Mouse (Mus musculus) gastrocnemius, postnatal 14 days (tissue): ENCODE data around the gene Dbnl. TPM values are rescaled to one million over a fixed set of nuclear protein-coding genes. Genes with fewer than 3 reads are reported as not detected.
A peak's percentile ranks its signal among the peaks of the same experiment; 100 is the strongest.

Experiments used
- DNase-seq: peaks from one replicate; pipeline ENCODE4 v3.0.0; 2021; ENCODE audit warnings: mixed read lengths
- intact Hi-C: fragments of 180-260 bp; cut with DNase I; formaldehyde crosslinking; loops from one replicate; pipeline ENCODE4 v1.15.1; 2025; ENCODE audit warnings: low total_unique reads
- total RNA-seq, 2 experiments: library from RNA; stranded (reverse); gene quantifications; 2 replicates each; pipeline ENCODE4 v1.2.3; 2021

Gene Dbnl
- total RNA-seq, 2 experiments from 2014 or later, result 18.7 to 21.6 TPM

DNA sequence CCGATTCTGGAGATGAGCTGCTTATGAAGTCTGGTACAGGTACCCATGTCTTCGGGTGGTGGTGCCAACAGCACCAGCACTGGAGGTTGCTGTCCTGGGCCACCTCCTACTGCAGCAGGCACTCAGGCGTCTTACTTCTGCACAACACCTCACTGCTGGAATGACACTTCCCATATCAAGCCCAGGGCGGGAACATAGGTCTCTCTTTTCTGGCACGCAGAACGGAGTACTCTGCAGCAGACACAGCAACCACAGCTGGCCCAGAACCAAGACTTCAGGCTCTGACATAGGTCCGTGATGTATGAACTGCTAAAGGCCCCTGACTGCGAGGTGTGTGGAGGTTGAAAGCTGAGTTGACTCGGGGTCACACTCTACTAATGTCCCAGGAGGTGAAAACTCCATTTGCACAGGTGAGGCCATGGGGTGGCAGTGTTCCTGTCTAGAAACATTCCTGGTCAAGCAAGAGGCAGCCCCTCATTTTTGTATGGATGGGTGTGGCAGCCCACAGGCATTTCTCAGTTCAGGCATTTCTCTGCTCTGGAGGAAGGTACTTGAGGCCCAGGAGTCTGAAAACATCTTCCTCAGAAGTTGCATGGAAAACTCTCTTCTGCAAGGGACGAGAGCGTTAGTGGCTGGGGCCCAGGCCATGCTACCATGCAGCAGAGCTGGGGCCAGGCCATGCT is 40.4 kb downstream of the Dbnl start:
- intact Hi-C loops, result no loop called here

DNA sequence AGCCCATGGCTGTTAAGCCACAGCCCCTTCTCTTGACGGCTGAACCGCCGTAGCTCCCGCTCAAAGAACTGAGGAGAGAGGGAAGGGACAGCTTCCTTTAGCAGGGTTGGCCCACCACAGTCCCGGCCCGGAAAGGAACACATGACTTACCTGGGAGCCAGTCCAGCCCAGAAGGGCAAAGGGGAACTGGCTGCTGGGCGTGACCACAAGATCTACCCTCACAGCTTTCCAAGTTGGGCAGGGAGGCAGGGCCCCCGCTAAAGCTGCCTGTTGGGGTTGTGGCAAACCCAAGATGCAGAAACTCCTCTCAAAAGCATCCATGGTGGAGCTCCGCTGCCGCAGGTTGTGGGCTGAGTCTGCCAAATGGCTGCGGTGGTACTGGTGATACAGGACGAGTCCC is 41.0 kb downstream of the Dbnl start:
- DNase-seq, result no peak
- intact Hi-C loops, result no loop called here

More for the DNA sequence above, 40.4 kb downstream of the Dbnl start:
- DNase-seq, result no peak

DNA sequence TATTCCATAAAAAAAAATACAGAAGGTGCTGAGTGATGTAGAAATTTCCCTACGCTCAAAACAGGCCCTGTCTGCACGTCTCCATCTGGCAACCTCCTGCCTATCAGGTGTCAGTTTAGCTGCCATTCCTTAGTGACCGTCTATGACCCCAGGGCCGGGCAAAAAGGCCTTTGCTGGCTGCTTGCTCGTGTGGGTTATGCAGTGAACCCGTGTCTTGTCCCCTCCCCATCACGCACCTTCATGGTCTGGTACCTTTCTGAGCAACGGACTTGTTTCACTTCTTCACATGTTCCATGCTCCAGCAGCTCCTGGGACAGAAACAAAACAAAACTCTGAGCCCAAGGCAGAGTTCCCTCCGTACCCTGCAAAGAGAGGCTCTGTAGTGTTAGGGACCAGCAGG is 46.2 kb downstream of the Dbnl start:
- no peak for DNase-seq
- intact Hi-C loops, result no loop called here

DNA sequence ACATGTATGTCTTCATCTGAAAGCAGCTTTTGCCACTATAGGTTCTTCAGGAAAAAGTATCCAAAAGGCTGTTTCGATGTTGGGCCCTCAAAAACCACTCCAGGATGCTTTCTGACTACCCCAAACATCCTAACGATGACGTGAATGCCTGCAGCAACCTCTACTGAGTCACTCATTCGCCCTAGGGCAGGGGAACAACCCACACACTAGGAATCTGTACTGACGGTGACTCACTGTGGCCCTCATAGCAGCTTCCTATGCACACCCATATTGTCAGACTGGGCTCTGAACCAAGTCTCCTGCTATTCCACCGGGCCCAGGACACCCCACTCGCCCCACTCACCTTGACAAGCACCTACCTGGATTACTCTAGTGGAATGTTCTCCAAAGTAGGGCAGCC is 46.8 kb downstream of the Dbnl start:
- intact Hi-C loops, result no loop called here
- no peak for DNase-seq

DNA sequence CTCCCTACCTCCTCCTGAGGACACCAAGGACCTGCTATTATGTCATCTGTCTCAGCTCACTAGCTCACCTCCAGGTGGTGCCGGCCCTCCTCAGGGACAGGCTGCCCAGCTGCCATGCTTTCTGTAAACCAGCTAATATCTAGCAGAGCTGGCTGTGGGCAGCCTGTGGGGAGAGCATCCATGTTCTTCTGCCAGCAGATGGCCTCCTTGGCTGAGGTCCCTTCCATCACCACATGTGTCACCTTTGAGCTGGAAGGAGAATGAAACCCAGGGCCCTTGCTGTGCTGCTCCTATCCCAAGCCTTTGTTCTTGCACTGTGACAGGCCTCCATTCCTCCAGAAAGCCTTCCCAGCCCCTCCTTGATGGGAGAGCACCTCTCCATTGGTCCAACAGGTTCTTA is 47.8 kb downstream of the Dbnl start:
- intact Hi-C loops, result no loop called here
- no peak for DNase-seq

DNA sequence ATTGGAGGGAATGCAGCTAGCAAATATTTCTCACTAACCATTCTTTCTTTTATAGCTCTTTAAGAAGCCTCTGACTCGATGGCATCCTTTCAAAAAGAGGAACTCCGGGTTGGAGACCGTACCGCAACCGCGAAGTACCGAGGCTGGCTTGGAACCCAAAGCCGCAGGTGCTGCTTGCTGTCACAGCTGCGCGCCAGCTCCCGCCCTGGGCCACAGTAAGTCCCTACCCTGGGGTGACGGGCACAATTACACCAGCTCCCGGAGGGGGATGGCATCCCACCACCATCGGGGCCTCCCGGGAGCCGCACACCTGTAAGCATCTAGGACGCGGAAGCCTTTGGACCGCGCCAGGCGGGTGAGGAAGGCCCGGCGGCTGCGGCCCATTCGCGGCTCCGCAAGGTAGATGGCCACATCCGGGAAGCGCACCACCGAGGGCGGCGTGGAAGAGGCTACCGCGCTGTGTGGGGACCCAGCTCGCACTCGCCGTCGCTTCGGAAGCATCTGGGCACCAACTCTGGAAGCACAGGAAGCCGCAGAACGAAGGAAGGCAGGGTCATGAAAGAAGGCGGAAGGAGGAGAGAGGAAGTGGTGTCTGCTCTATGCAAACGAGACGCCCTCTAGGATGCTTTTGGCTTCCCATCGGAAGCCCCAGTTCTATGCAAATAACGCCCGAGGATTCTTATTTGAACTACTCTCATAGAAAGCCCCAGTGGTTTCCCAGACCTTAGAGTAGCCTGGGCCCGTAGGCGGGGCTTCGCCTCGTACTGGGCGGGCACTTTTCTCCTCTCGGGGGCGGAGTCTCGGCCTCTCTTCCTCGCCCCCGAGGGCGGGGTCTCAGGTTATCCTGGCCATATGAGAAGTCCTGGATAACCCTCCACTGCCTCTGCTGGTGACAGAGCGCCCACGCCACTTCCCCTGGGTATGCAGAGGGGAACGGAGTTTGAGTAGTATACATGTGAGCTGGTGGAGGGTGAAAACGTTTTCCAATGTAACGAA is 49.3 kb downstream of the Dbnl start, which contains the start of gene Polm:
Gene Polm (minus strand): TSS at position 766 of the 996 bp plus-strand sequence.
- peak; percentile 94 for DNase-seq
- intact Hi-C loops, result no loop called here

DNA sequence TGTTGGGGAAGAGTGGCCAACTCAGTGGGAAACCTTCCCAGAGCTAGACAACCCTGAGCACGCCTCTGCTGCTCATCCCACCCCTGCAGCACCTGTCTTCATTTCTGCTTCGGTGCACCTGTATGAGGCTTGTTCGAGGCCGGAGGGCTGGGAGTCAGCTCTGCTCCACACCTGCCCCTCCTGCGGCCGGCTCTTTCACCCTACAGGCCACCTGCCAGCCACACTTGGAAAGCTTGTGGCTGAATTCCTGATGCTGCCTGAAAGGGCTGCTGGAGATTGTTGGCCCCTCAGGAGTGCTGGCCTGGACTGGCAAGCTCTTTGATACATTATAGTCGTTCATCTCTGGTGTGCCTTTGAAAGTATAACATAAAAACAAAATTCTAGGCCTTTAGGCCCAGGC is 52.1 kb downstream of the Dbnl start:
- intact Hi-C loops, result no loop called here
- no peak for DNase-seq

DNA sequence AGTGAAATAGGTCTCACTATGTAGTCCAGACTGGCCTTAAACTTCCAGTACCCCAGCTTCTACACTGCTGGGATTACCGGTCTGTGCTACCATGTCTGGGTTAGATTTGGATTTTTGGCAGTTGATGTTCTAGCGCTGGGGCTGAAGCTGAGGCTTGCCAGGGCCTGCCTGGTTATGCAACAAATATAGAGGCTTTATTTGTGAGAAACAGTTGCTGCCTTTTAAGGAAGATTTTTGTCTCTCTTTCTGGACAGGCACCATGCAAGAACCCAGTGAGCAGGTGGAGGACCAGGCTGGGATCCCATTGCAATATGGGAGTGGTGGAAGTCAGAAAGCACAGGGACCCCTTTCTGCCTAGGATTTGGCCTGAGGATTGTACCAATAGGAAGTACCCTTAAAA is 53.5 kb downstream of the Dbnl start:
- intact Hi-C loops, result no loop called here
- DNase-seq, result no peak

DNA sequence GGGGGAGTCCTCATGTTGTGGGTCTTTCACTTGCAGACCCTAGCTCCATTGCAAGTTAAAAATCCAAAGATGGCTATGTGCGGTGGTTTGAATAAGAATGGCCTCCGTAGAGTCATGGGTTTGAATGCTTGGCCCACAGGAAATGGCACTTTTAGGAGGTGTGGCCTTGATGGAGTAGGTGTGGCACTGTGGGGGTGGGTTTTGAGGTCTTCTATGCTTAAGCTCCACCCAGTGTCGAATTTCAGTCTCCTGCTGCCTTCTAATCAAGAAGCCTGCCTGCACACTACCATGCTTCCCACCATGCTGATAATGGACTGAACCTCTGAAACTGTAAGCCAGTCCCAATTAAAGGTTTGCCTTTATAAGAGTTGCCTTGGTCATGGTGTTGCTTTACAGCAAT is 54.8 kb downstream of the Dbnl start:
- intact Hi-C loops, result no loop called here
- no peak for DNase-seq

DNA sequence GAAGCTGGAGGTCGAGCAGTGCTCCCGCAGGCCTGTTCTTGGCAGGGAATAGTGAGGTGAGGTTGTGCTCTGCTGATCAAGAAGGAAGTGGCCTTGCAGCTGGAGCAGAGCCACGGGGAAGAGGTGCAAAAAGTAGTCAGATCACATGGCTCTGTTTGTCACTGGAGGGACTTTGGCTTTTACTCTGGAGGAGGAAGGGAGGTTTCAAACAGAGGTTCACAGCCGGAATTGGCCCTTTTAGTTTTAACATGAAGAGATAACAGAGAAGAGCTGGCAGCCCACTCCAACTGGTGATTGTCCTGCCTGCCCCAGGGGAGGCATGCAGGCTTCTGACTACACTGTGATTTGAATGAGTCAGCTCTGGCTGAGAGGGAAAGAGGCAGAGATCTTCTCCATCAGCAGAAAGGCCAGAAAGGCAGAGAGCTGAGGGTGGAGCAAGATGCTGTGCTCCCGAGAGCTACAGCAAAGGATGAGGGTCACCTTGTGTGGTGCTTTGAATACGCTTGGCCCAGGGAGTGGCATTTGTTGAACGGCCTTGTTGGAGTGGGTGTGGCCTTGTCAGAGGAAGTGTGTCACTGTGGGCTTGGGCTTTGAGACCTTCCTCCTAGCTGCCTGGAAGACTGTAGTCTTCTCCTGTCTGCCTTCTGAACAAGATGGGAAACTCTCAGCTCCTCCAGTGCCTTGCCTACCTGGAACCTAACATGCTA is 58.5 kb downstream of the Dbnl start:
- no peak for DNase-seq
- intact Hi-C loops, result loop anchor here (5.0 kb wide), 1 partner anchor 36 kb away; no protein-coding TSS in a partner anchor

DNA sequence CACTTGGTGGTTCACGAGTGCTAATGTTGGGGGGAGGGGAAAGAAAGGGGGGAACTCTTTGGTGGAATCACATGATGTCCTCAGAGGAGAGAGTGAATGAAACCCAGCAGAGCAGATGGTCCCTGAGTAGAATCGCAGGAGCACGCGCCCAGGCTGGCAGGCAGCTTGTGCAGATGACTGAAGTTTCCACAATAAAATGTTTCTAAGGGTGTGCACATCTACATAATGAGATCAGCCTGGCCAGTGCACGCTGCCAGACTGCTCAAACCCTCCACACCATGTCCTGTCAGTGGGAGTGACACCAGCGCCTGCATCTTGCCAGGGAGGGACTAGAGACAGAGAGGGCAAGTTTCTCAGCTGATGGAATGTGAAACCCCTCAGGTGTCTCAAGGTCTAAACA is 60.5 kb downstream of the Dbnl start:
- DNase-seq, result peak; percentile 62
- intact Hi-C loops, result loop anchor here (5.0 kb wide), 1 partner anchor 34 kb away; no protein-coding TSS in a partner anchor

DNA sequence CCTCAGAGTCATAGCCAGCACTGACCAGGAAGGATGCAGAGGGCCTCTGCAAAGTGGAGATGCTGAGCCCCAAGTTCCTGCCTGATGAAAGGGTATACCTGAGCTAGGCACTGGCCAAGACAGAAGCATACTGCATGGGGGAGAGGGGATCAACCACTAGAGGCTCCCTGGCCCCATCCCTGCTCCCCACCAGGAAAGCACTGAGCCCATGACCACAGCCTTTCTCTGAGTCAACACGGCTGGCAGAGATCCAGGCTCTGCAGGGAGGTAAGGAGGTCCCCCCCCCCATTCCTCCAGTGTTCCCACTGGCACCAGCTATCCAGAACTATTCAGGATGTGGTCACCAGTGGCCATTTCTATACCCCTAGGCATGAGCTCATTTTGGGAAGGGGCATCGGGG is 61.0 kb downstream of the Dbnl start:
- DNase-seq, result no peak

DNA sequence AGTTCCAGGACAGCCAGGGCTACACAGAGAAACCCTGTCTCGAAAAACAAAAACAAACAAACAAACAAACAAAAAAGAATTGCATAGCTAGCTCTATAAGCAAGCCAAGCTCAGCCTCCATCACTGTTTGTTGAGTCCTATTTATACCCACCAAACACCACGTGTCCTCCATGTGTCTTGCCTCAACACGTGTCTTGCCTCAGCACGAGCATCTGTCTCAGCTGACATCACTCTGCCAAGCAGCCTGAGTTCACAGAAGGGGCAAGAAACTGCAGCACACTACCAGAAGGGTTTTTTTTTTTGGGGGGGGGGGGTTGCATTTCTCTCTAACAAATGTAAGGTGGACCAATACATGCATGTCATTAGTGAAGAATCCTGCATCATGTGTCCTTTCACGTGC is 62.2 kb downstream of the Dbnl start:
- intact Hi-C loops, result no loop called here
- no peak for DNase-seq

More for the DNA sequence above, 61.0 kb downstream of the Dbnl start:
- intact Hi-C loops, result loop anchor here (5.0 kb wide), 1 partner anchor 33 kb away; no protein-coding TSS in a partner anchor

Other genes starting within 250 kb of the Dbnl start
- 10 to 100 TPM; 11.0 to 11.1 TPM for gene Ccdc117, start 246.3 kb upstream of the Dbnl start, total RNA-seq
- gene Ankrd36, start 218.8 kb upstream of the Dbnl start, total RNA-seq, result not detected
- gene Mrps24, start 72.8 kb upstream of the Dbnl start, total RNA-seq, result 10 to 100 TPM; 83.5 to 84.2 TPM
- gene Urgcp, start 26.1 kb upstream of the Dbnl start, total RNA-seq, result 10 to 100 TPM; 32.7 to 38.4 TPM
- gene Pgam2, start 15.2 kb downstream of the Dbnl start, total RNA-seq, result 1,000 to 10,000 TPM; 3,325 to 3,362 TPM
- 1 to 10 TPM; 2.1 to 3.3 TPM for gene Polm, start 49.5 kb downstream of the Dbnl start, total RNA-seq
- gene Aebp1, start 73.5 kb downstream of the Dbnl start, total RNA-seq, result 10 to 100 TPM; 30.0 to 33.4 TPM
- 10 to 100 TPM; 36.4 to 38.7 TPM for gene Pold2, start 89.8 kb downstream of the Dbnl start, total RNA-seq
- not detected for gene Myl7, start 110.3 kb downstream of the Dbnl start, total RNA-seq
- 1 to 10 TPM in 1 of 2 experiments, under 1 TPM in 1; 0.29 to 1.3 TPM for gene Gck, start 161.6 kb downstream of the Dbnl start, total RNA-seq
- gene Ykt6, start 167.2 kb downstream of the Dbnl start, total RNA-seq, result 10 to 100 TPM; 36.2 to 38.8 TPM